ENCODE assay signal across 13 mouse cellular contexts in genomic region chr19:44886475-44886874, GRCm38 (mm10).
"Had no signal": no experiment of that assay in that cellular context is flagged by ENCODE, and none has a peak within 500 bp of the region (broad histone marks: within the 10 kb centered on the region; RNA-seq: fewer than 3 reads in every experiment).

No protein-coding gene starts in this region.

- H3K9me3 ChIP-seq: kidney, embryonic 15.5 days; limb, embryonic 12.5 days; liver, embryonic 13.5 days; lung, embryonic 15.5 days; megakaryocyte, embryonic 14.5 days; midbrain, embryonic 12.5 days had no signal

- H3K4me3 ChIP-seq: kidney, embryonic 15.5 days; limb, embryonic 12.5 days; liver, embryonic 13.5 days; lung, embryonic 15.5 days; megakaryocyte, embryonic 14.5 days; midbrain, embryonic 12.5 days had no signal

- H3K36me3 ChIP-seq: kidney, embryonic 15.5 days; limb, embryonic 12.5 days; liver, embryonic 13.5 days; lung, embryonic 15.5 days; midbrain, embryonic 12.5 days had no signal

- ATAC-seq: liver, postnatal 0 days had no signal

- H3K27ac ChIP-seq: kidney, embryonic 15.5 days; limb, embryonic 12.5 days; liver, embryonic 13.5 days; lung, embryonic 15.5 days; macrophage; midbrain, embryonic 12.5 days had no signal

- H3K9ac ChIP-seq: kidney, embryonic 15.5 days; limb, embryonic 12.5 days; liver, embryonic 13.5 days; liver, postnatal 0 days; lung, embryonic 15.5 days; midbrain, embryonic 12.5 days had no signal

- H3K4me2 ChIP-seq: kidney, embryonic 15.5 days; limb, embryonic 12.5 days; liver, embryonic 13.5 days; lung, embryonic 15.5 days; midbrain, embryonic 12.5 days had no signal

- DNase-seq: kidney, postnatal 14 days; liver; liver, embryonic 13.5 days; liver, postnatal 0 days; lung, postnatal 14 days; thymus, adult 18-20 months; thymus, postnatal 25 days had no signal
